Mouse (Mus musculus) kidney, postnatal 0 days (tissue): ENCODE measurements around the gene Gm12216. TPM values are rescaled to one million over a fixed set of nuclear protein-coding genes. Genes with fewer than 3 reads are reported as not detected.
A peak's percentile ranks its signal among the peaks of the same experiment; 100 is the strongest.
"Not testable (repeated sequence)": the region's sequence is repeated elsewhere in the genome, so short reads cannot be mapped to it uniquely, and the experiment has no call there.

Source experiments
- ATAC-seq: fragments of 200-750 bp; cut with Nextera tagmentation; replicated peaks from 2 replicates; pipeline ENCODE4 v1.8.0; 2017; ENCODE audit warnings: low read depth, moderate number of reproducible peaks, moderate TSS enrichment, moderate library complexity; ENCODE audit not compliant: low FRiP score
- DNase-seq: peaks from one replicate; pipeline ENCODE4 v3.0.0-alpha.2; 2016; ENCODE audit warnings: low spot score
- H3K27ac ChIP-seq: fragments of 300-500 bp; sonication (generic); 2 replicates; pipeline ENCODE4 v1.5.1; 2014; ENCODE audit warnings: mild to moderate bottlenecking
- H3K27me3 ChIP-seq: fragments of 300-500 bp; sonication (generic); 2 replicates; pipeline ENCODE4 v1.6.1; 2014; ENCODE audit warnings: low read length, mixed read lengths; ENCODE audit not compliant: insufficient read depth
- H3K36me3 ChIP-seq: fragments of 300-500 bp; sonication (generic); 2 replicates; pipeline ENCODE4 v1.6.1; 2014; ENCODE audit warnings: low read length, mixed read lengths; ENCODE audit not compliant: insufficient read depth
- H3K4me1 ChIP-seq: fragments of 300-500 bp; sonication (generic); replicated peaks from 2 replicates; pipeline ENCODE4 v1.6.1; 2014; ENCODE audit warnings: antibody characterized with exemption, low read length, mixed read lengths; ENCODE audit not compliant: insufficient read depth
- H3K4me2 ChIP-seq: fragments of 300-500 bp; sonication (generic); 2 replicates; pipeline ENCODE4 v1.6.1; 2014; ENCODE audit warnings: mild to moderate bottlenecking, low read length, moderate library complexity, mixed read lengths
- H3K4me3 ChIP-seq: fragments of 300-500 bp; sonication (generic); replicated peaks from 2 replicates; pipeline ENCODE4 v1.5.1; 2014; ENCODE audit warnings: low read depth, low read length
- H3K9ac ChIP-seq: fragments of 300-500 bp; sonication (generic); 2 replicates; pipeline ENCODE4 v1.6.1; 2014; ENCODE audit warnings: low read depth, low read length
- H3K9me3 ChIP-seq: fragments of 300-500 bp; sonication (generic); replicated peaks from 2 replicates; pipeline ENCODE4 v1.6.1; 2016; ENCODE audit warnings: low read length, inconsistent platforms, mixed read lengths
- CTCF ChIP-seq: IDR thresholded peaks from 2 replicates; pipeline ENCODE4 v1.5.1; 2016; ENCODE audit warnings: antibody characterized with exemption, low read depth, mild to moderate bottlenecking, moderate library complexity
- WGBS: fragments of 180-500 bp; shearing (Covaris S2); extraction: QIAGEN DNeasy Blood & Tissue Kit; methylation state at CpG from one replicate; pipeline ENCODE4 v1.1.7; 2014; 5-methylcytosine and 5-hydroxymethylcytosine counted together
- polyA plus RNA-seq: library from polyadenylated mRNA; unstranded; fragments of >200 nt; fragmentation: Nextera tagmentation; extraction: Ambion mirVana; gene quantifications from 2 replicates; pipeline ENCODE4 v1.2.1, GENCODE M21; 2015

Gene Gm12216
- polyA plus RNA-seq, 1 experiment from 2014 or later, result 2.3 TPM

DNA sequence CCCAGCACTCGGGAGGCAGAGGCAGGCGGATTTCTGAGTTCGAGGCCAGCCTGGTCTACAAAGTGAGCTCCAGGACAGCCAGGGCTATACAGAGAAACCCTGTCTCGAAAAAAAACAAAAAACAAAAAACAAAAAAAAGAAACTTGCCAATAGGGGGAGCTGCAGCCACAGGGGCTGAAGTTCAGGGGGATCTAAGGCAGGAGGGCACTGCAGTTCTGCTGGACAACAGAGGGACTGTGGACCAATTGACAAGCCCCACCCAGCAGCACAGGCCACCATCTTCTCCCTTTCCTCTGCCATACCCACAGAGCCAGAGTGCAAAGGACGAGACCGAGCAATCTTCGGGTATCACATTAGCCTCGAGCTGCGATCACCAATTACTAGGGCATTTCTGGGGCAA lies 101.0 kb downstream of the Gm12216 start:
- H3K4me2 ChIP-seq, H3K9me3 ChIP-seq, H3K9ac ChIP-seq, ATAC-seq, H3K27me3 ChIP-seq, H3K27ac ChIP-seq, H3K36me3 ChIP-seq, H3K4me3 ChIP-seq: not testable (repeated sequence)
- DNase-seq, result peak; percentile 33
- peaks cover 30% of the 10 kb centered on the region for H3K4me1 ChIP-seq
- TF ChIP-seq CTCF, result peak; percentile 59; the same call in 1 of the 2 replicates
- WGBS, result 74% methylated on average over 9 of the region's 9 CpGs

DNA sequence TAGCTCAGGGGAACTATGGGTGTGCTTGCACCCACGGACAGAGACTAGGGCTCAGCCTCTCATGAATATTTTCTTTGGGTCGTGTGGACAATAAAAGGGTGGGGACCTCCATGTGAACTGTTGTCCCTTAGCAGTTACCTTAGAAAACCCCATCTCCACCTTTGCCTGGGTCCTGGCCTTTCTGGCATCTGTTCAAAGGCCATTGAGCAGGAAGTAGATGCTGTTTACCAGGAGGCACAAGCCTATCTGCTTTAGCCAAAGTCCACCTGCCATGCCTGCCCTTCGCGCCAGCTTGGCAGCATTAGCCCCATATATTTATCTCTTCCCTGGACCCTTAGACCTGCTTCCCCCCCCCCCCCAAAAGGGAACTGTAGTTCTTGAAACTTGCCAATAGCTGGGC lies 101.4 kb downstream of the Gm12216 start:
- no peak overlapping the region for H3K27ac ChIP-seq
- H3K36me3 ChIP-seq, result no peaks in the 10 kb centered on the region
- no peak overlapping the region for H3K4me3 ChIP-seq
- no peak overlapping the region for H3K9ac ChIP-seq
- WGBS, result 89% methylated on average over 4 of the region's 4 CpGs
- no peaks in the 10 kb centered on the region for H3K9me3 ChIP-seq
- no peak for ATAC-seq
- H3K27me3 ChIP-seq, result no peaks in the 10 kb centered on the region
- H3K4me2 ChIP-seq, result no peak overlapping the region
- no peak for TF ChIP-seq CTCF
- H3K4me1 ChIP-seq, result peaks cover 28% of the 10 kb centered on the region
- DNase-seq, result no peak

- no peak for TF ChIP-seq CTCF
- H3K36me3 ChIP-seq, result no peaks in the 10 kb centered on the region
Observed at GRCm38 (mm10) chr11:53755011-53755595, 104.0 kb downstream of the Gm12216 start.

DNA sequence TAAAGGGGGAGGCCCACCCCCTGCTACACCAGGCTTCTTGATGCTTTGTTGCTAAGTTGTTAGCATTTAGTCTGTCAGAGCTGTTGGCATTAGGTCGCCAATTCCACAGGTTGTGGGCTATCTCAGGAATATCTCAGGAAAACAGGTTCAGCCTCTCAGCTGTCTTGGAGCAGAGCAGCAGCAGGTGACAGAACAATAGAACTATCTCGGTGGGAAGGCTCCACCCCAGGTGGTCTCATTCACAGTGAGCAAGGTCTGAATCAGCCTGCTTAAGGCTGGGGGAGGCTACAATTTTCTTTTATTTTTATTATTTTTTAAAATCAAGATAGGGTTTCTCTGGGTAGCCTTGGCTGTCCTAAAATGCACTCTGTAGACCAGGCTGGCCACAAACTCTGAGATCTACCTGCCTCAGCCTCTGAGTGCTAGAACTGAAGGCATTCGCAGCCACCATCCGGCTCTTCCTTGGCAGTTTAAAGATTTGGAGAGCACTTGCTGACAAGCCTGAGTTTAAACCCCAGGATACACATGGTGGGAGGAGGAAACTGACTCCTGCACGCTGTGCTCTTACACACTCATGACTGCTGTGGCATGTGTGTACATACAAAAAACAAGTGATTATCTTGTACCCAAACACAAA lies 109.2 kb downstream of the Gm12216 start:
- no peak overlapping the region for H3K4me2 ChIP-seq
- no peak for TF ChIP-seq CTCF
- no peak overlapping the region for H3K27ac ChIP-seq
- DNase-seq (no peak), ATAC-seq (no peak)
- H3K36me3 ChIP-seq, result no peaks in the 10 kb centered on the region
- no peaks in the 10 kb centered on the region for H3K9me3 ChIP-seq
- no peak overlapping the region for H3K4me3 ChIP-seq
- no peak overlapping the region for H3K9ac ChIP-seq
- no peaks in the 10 kb centered on the region for H3K27me3 ChIP-seq
- 53% methylated on average over 5 of the region's 5 CpGs for WGBS
- no peaks in the 10 kb centered on the region for H3K4me1 ChIP-seq

More at GRCm38 (mm10) chr11:53755011-53755595, 104.0 kb downstream of the Gm12216 start:
- Histone ChIP-seq H3K4me1 (peaks cover 14% of the 10 kb centered on the region; the same call in 1 of the 2 replicates), H3K27me3 (no peaks in the 10 kb centered on the region), H3K9me3 (no peaks in the 10 kb centered on the region), H3K4me2 (no peak overlapping the region), H3K27ac (no peak overlapping the region), H3K4me3 (no peak overlapping the region), H3K9ac (no peak overlapping the region)
- no peak for DNase-seq
- no peak for ATAC-seq
- 77% methylated on average over 12 of the region's 12 CpGs for WGBS

DNA sequence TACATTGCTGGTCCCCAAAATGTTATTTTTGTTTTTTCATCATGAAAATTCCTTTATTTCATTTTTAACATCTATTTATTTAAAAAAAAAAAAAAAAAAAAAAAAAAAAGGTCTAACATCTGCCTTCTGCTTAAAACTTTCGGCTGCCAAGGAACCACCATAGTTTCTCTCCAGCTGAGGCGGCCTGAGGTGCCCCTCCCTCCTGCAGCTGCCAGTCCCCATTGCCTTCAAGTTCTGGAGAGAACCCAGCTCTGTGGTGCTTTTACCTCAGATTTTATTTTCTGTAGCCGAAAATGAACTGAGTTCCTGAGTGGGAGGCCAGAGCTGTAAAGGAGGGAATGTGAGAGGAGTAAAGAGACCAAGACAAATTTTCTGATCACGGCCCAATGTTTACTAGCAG lies 109.8 kb downstream of the Gm12216 start:
- H3K4me2 ChIP-seq, result no peak overlapping the region
- H3K4me1 ChIP-seq, result no peaks in the 10 kb centered on the region
- no peak for TF ChIP-seq CTCF
- H3K9me3 ChIP-seq, result no peaks in the 10 kb centered on the region
- no peaks in the 10 kb centered on the region for H3K36me3 ChIP-seq
- ATAC-seq (no peak), DNase-seq (no peak)
- no peak overlapping the region for H3K9ac ChIP-seq
- 59% methylated on average over 4 of the region's 4 CpGs for WGBS
- H3K27me3 ChIP-seq, result no peaks in the 10 kb centered on the region
- no peak overlapping the region for H3K4me3 ChIP-seq
- H3K27ac ChIP-seq, result no peak overlapping the region

DNA sequence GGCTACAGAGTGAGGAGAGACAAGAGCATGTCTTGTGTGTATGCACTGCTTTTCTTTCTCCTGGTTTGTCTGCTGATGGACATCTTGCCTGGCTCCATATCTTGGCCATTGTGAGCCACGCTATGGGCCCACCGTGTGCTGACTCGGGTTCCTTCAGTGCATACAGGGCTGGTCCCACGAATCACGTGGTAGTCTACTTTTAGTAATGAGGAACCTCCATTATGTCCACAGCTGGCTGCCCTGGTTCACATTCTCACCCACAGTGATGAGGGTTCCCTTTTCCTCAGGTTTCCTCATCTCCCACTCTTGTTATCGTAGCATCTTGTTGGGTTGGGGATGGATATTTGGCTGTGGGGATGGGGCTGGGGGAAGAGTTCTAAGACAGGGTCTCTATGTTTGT lies 110.4 kb downstream of the Gm12216 start:
- Histone ChIP-seq H3K9ac (no peak overlapping the region), H3K27me3 (no peaks in the 10 kb centered on the region), H3K9me3 (no peaks in the 10 kb centered on the region), H3K4me3 (no peak overlapping the region), H3K4me1 (no peaks in the 10 kb centered on the region), H3K4me2 (no peak overlapping the region), H3K36me3 (no peaks in the 10 kb centered on the region), H3K27ac (no peak overlapping the region)
- WGBS, result 92% methylated on average over 6 of the region's 6 CpGs
- no peak for DNase-seq
- ATAC-seq, result no peak
- no peak for TF ChIP-seq CTCF
